ENCODE assay signal across 18 mouse cellular contexts in the genomic region with DNA sequence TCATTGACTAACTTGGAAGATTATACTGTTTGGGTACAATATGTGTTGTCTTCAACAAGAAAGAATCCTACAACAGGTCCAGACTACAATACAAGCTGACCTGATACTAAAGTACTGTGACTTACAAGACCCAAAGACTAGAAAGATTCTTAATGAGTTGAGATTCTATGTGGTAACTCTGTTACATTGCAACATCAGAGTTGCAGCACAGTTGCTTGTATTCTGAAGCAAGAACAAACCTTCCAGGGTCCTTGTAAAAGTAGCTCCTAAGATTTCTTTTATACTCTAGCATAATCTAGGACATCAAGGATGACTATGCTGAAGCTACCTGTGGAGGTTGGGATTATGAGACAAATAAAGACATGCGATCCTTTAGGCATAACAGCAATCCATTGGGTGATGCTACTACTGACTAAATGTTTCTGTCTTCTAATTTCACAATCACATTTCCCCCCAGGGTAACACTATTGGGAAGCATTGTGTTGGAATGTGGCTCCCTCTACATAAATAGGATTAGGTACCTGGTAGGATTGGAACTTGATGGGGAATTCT.
DNase-seq lines count a peak whose midpoint lies in the region; ATAC-seq lines count a peak whose summit lies in the region.
"Had no signal": no experiment of that assay in that cellular context is flagged by ENCODE, and none has a peak within 500 bp of the region (broad histone marks: within the 10 kb centered on the region; RNA-seq: fewer than 3 reads in every experiment).

No protein-coding gene starts in this region.

- intact Hi-C loops in gastrocnemius, postnatal 36 days (cut with DNase I), result no loop called here

- DNase-seq in adipocyte (ENCODE audit: low spot score), result peak; percentile 38
- peak; percentile 86 for DNase-seq in fat pad, adult 2 months (ENCODE audit: extremely low read depth, low read depth, low spot score)
- no peak for DNase-seq in adrenal gland, postnatal 25 days
- DNase-seq in retina, embryonic 14.5 days (ENCODE audit: low spot score), result no peak
- DNase-seq in gastrocnemius, postnatal 36 days, result no peak
- DNase-seq: adrenal gland, adult 8-10 months; adrenal gland, postnatal 14 days; cerebellum, adult 11 months; cerebellum, adult 18-20 months; cerebellum, adult 8-10 months; cerebellum, adult 9-11 months; cerebellum, postnatal 14 days; cerebellum, postnatal 36 days; embryo, embryonic 11 days; forebrain, postnatal 0 days had no signal

- peak; percentile 60 for ATAC-seq in granulocyte monocyte progenitor cell, adult 5-6 weeks (replicated peaks; ENCODE audit: poor library complexity, severe bottlenecking)
- ATAC-seq: forebrain, embryonic 13.5 days; forebrain, embryonic 15.5 days; forebrain, postnatal 0 days had no signal

Comparison
In these comparisons a context has a peak if more than half of its experiments do, and no peak if none do; other contexts are left out.
1. DNase-seq: peak in adipocyte (single experiment) and fat pad, adult 2 months (single experiment); none in adrenal gland, postnatal 25 days (single experiment), retina, embryonic 14.5 days (single experiment) and gastrocnemius, postnatal 36 days (0 of 2).